Mouse (Mus musculus): ENCODE measurements around the gene Rpl14. TPM values are rescaled to one million over a fixed set of nuclear protein-coding genes. Genes with fewer than 3 reads are reported as not detected.
A peak's percentile ranks its signal among the peaks of the same experiment; 100 is the strongest.
"Not testable (repeated sequence)": the region's sequence is repeated elsewhere in the genome, so short reads cannot be mapped to it uniquely, and the experiment has no call there.

Rpl14 gene
- 303 and 382 TPM in 2 replicates for polyA plus RNA-seq (2012; rRNA removed)

GRCm38 (mm10) chr9:120570741-120571592 is at the start of gene Rpl14:
TSS of gene Rpl14 (plus strand) at chr9:120571444.
- peak; percentile 93 to 99 for DNase-seq (ENCODE audit: extremely low spot score in 1 of 2, low spot score in 1 of 2)

GRCm38 (mm10) chr9:120527270-120527669 is 44.0 kb upstream of the Rpl14 start:
- DNase-seq (ENCODE audit: extremely low spot score in 1 of 2, low spot score in 1 of 2) = no peak

- no peak for DNase-seq (ENCODE audit: extremely low spot score in 1 of 2, low spot score in 1 of 2)
Observed at GRCm38 (mm10) chr9:120527919-120528318, 43.3 kb upstream of the Rpl14 start.

- no peak for DNase-seq (ENCODE audit: extremely low spot score in 1 of 2, low spot score in 1 of 2)
Observed at GRCm38 (mm10) chr9:120528815-120529510, 42.3 kb upstream of the Rpl14 start.

- DNase-seq (ENCODE audit: extremely low spot score in 1 of 2, low spot score in 1 of 2) = no peak
Observed at GRCm38 (mm10) chr9:120530471-120530870, 40.8 kb upstream of the Rpl14 start.

GRCm38 (mm10) chr9:120532062-120532461 is 39.2 kb upstream of the Rpl14 start:
- no peak for DNase-seq (ENCODE audit: extremely low spot score in 1 of 2, low spot score in 1 of 2)

GRCm38 (mm10) chr9:120532691-120533090 is 38.6 kb upstream of the Rpl14 start:
- DNase-seq (ENCODE audit: extremely low spot score in 1 of 2, low spot score in 1 of 2) = no peak

- not testable (repeated sequence) for DNase-seq (ENCODE audit: extremely low spot score in 1 of 2, low spot score in 1 of 2)
Observed at GRCm38 (mm10) chr9:120533446-120533950, 37.7 kb upstream of the Rpl14 start.

GRCm38 (mm10) chr9:120539662-120540251 is 31.5 kb upstream of the Rpl14 start, which contains the start of gene Entpd3:
TSS of gene Entpd3 (plus strand) at chr9:120539818.
- peak in 1 of 2 experiments; percentile 33 for DNase-seq (ENCODE audit: extremely low spot score in 1 of 2, low spot score in 1 of 2)

GRCm38 (mm10) chr9:120541411-120541810 is 29.8 kb upstream of the Rpl14 start:
- DNase-seq (ENCODE audit: extremely low spot score in 1 of 2, low spot score in 1 of 2) = no peak

GRCm38 (mm10) chr9:120542241-120542640 is 29.0 kb upstream of the Rpl14 start:
- no peak for DNase-seq (ENCODE audit: extremely low spot score in 1 of 2, low spot score in 1 of 2)

GRCm38 (mm10) chr9:120545994-120546393 is 25.2 kb upstream of the Rpl14 start:
- no peak for DNase-seq (ENCODE audit: extremely low spot score in 1 of 2, low spot score in 1 of 2)

- no peak for DNase-seq (ENCODE audit: extremely low spot score in 1 of 2, low spot score in 1 of 2)
Observed at GRCm38 (mm10) chr9:120546482-120546881, 24.8 kb upstream of the Rpl14 start.

GRCm38 (mm10) chr9:120547026-120547668 is 24.1 kb upstream of the Rpl14 start:
- DNase-seq (ENCODE audit: extremely low spot score in 1 of 2, low spot score in 1 of 2) = no peak

GRCm38 (mm10) chr9:120550778-120551177 is 20.5 kb upstream of the Rpl14 start:
- no peak for DNase-seq (ENCODE audit: extremely low spot score in 1 of 2, low spot score in 1 of 2)

- no peak for DNase-seq (ENCODE audit: extremely low spot score in 1 of 2, low spot score in 1 of 2)
Observed at GRCm38 (mm10) chr9:120563590-120563989, 7.7 kb upstream of the Rpl14 start.

- DNase-seq (ENCODE audit: extremely low spot score in 1 of 2, low spot score in 1 of 2) = no peak
Observed at GRCm38 (mm10) chr9:120564247-120564646, 7.0 kb upstream of the Rpl14 start.

GRCm38 (mm10) chr9:120566384-120566783 is 4.9 kb upstream of the Rpl14 start:
- no peak for DNase-seq (ENCODE audit: extremely low spot score in 1 of 2, low spot score in 1 of 2)

- DNase-seq (ENCODE audit: extremely low spot score in 1 of 2, low spot score in 1 of 2) = no peak
Observed at GRCm38 (mm10) chr9:120568917-120569316, 2.3 kb upstream of the Rpl14 start.

GRCm38 (mm10) chr9:120569721-120570333 is 1.4 kb upstream of the Rpl14 start:
- DNase-seq (ENCODE audit: extremely low spot score in 1 of 2, low spot score in 1 of 2) = peak in 1 of 2 experiments; percentile 69

Measured in frontal cortex, adult 2 months (tissue).